Mouse (Mus musculus): ENCODE data around the gene Eef1akmt3. TPM values are rescaled to one million over a fixed set of nuclear protein-coding genes. Genes with fewer than 3 reads are reported as not detected.

Eef1akmt3 gene
- polyA plus RNA-seq, 1 experiment from 2014 or later = 0.27 TPM

DNA sequence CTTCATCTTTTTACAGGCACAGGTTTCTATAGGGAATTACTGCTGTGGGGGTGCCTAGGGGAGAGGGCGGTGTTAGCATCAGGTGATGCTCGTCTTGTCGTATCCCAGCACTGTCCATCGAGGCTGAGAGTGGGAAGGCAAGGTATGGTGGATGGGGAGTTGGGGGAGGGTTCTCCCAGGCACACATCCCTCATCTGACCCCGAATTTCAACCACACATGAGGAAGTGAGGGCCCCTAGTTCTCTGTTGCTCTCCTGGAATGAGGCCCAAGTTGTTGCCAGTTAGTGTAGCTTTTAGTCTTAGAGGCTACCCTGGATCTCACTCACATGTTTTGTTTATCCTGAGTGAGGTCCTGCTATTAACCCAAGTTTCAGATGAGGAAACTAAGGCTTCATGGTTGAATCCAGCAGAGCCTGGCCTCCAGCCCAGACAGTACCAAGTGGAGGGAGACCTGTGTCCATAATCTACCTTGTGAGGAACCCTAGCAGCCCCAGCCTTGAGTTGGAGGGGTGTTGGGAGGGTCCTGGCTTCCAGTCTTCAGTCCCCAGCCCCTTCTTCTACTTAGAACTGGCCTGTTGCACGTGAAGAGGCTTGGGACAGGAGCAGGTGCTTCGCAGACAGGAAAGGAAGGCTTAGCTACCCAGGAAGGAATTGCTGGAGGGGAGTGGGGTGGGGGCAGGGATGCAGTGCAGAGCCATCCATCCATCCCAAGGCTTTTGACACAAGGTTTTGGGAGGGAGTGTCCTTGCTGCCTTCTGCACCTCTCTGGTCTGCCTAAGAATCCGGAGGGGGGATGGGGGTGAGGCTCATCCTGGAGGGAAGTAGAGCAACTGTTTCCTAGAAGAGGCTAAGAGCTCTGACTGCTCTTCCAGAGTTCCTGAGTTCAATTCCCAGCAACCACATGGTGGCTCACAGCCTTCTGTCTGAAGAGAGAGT lies 53.9 kb downstream of the Eef1akmt3 start:
- Histone ChIP-seq H3K4me2 (replicated peaks; ENCODE audit: low read depth, low read length) (peak overlapping the region; percentile 23), H3K4me1 (ENCODE audit: insufficient read depth, low read depth, low read length) (peaks cover 68% of the 10 kb centered on the region), H3K27me3 (replicated peaks; ENCODE audit: insufficient read depth, low read length) (no peaks in the 10 kb centered on the region), H3K9ac (replicated peaks; ENCODE audit: low read depth) (no peak overlapping the region), H3K4me3 (ENCODE audit: low read depth, low read length) (no peak overlapping the region), H3K36me3 (ENCODE audit: insufficient read depth, low read length) (peaks cover 6% of the 10 kb centered on the region; the same call in 1 of the 2 replicates), H3K9me3 (ENCODE audit: low read length) (no peaks in the 10 kb centered on the region), H3K27ac (ENCODE audit: low read length) (peak overlapping the region; percentile 75)
- no peak for TF ChIP-seq EP300 (IDR thresholded peaks at IDR 0.05)
- DNase-seq (ENCODE audit: low spot score) (no peak), ATAC-seq (no peak)
- WGBS = 35% methylated on average over 8 of the region's 8 CpGs

DNA sequence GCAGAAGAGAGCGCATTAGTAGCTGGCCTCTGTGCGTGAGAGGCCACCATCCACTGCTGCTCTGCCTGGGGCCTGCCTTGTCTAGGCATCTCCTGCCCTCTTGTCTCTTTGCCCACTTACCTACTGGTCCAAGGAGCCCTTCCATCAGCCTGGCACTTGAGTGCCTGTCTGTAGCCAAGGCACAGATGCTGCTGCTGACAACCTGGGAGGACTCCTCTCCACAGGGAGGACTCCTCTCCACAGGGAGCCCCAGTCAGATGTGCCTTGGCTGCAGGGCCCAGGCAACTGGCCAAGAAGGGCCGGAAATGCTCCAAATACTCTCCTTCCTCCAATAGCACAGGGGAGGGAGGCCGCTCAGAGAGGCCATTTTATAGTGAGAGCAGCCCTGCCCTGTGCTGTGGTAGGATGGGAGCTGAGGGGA lies 54.8 kb downstream of the Eef1akmt3 start:
- DNase-seq (ENCODE audit: low spot score) (peak; percentile 91), ATAC-seq (peak; percentile 75)
- Histone ChIP-seq H3K4me3 (ENCODE audit: low read depth, low read length) (no peak overlapping the region), H3K27me3 (replicated peaks; ENCODE audit: insufficient read depth, low read length) (no peaks in the 10 kb centered on the region), H3K27ac (ENCODE audit: low read length) (peak overlapping the region; percentile 82), H3K9me3 (ENCODE audit: low read length) (no peaks in the 10 kb centered on the region), H3K9ac (replicated peaks; ENCODE audit: low read depth) (no peak overlapping the region), H3K4me1 (ENCODE audit: insufficient read depth, low read depth, low read length) (peaks cover 76% of the 10 kb centered on the region), H3K4me2 (replicated peaks; ENCODE audit: low read depth, low read length) (peak overlapping the region; percentile 23), H3K36me3 (ENCODE audit: insufficient read depth, low read length) (no peaks in the 10 kb centered on the region)
- TF ChIP-seq CTCF (IDR thresholded peaks at IDR 0.05) = no peak
- TF ChIP-seq EP300 (IDR thresholded peaks at IDR 0.05) = no peak
- 11% methylated on average over 4 of the region's 4 CpGs for WGBS

DNA sequence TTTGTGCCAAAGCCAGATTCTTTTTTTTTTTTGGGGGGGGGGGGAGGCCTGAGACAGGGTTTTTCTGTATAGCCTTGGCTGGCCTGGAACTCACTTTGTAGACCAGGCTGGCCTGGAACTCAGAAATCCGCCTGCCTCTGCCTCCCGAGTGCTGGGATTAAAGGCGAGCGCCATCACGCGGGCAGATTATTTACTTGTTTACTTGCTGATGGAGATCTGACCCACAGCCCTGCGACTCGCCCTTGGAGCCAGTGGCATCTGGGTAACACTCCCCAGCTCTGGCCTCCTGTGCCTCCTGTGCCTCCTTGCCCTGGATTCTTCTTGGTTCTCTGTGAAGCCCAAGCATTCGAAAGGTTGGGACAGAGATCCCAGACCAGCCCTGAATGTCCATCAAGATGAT lies 55.7 kb downstream of the Eef1akmt3 start:
- Histone ChIP-seq H3K4me2 (replicated peaks; ENCODE audit: low read depth, low read length) (peak overlapping the region; percentile 5; the same call in 1 of the 2 replicates), H3K4me1 (ENCODE audit: insufficient read depth, low read depth, low read length) (peaks cover 69% of the 10 kb centered on the region), H3K27ac (ENCODE audit: low read length) (peak overlapping the region; percentile 82), H3K9ac (replicated peaks; ENCODE audit: low read depth) (no peak overlapping the region; the same call in 1 of the 2 replicates), H3K27me3 (replicated peaks; ENCODE audit: insufficient read depth, low read length) (no peaks in the 10 kb centered on the region), H3K36me3 (ENCODE audit: insufficient read depth, low read length) (no peaks in the 10 kb centered on the region), H3K9me3 (ENCODE audit: low read length) (no peaks in the 10 kb centered on the region), H3K4me3 (ENCODE audit: low read depth, low read length) (no peak overlapping the region)
- DNase-seq (ENCODE audit: low spot score) (no peak), ATAC-seq (no peak)
- 78% methylated on average over 9 of the region's 9 CpGs for WGBS
- no peak for TF ChIP-seq CTCF (IDR thresholded peaks at IDR 0.05)

DNA sequence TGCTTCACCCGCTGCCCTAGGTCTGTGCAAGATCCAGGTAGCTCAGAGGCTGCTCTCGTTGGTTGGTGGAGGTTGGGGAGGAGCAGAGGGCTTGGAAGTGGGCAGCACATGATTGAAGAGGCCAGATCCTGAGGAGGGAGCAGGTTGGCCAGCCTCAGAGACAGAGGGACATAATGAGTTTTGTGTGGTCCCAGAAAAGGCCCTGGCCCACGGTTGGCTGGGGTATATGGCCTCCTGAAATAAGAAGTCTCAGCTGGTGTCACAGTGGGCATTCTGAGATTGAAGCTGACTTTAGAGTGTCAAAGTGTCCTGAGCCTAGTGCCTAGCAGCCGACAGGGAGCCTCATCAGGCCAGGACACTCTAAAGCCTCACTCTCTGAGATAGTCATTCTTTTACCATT lies 56.2 kb downstream of the Eef1akmt3 start:
- no peaks in the 10 kb centered on the region for H3K9me3 ChIP-seq (ENCODE audit: low read length)
- H3K4me1 ChIP-seq (ENCODE audit: insufficient read depth, low read depth, low read length) = peaks cover 68% of the 10 kb centered on the region
- peak overlapping the region; percentile 80 for H3K4me2 ChIP-seq (replicated peaks; ENCODE audit: low read depth, low read length)
- no peaks in the 10 kb centered on the region for H3K27me3 ChIP-seq (replicated peaks; ENCODE audit: insufficient read depth, low read length)
- peak overlapping the region; percentile 82 for H3K27ac ChIP-seq (ENCODE audit: low read length)
- WGBS = 56% methylated on average over 4 of the region's 4 CpGs
- ATAC-seq (no peak), DNase-seq (ENCODE audit: low spot score) (peak; percentile 4)
- H3K9ac ChIP-seq (replicated peaks; ENCODE audit: low read depth) = no peak overlapping the region
- no peak for TF ChIP-seq CTCF (IDR thresholded peaks at IDR 0.05)
- TF ChIP-seq EP300 (IDR thresholded peaks at IDR 0.05) = no peak
- H3K36me3 ChIP-seq (ENCODE audit: insufficient read depth, low read length) = no peaks in the 10 kb centered on the region
- no peak overlapping the region for H3K4me3 ChIP-seq (ENCODE audit: low read depth, low read length)

DNA sequence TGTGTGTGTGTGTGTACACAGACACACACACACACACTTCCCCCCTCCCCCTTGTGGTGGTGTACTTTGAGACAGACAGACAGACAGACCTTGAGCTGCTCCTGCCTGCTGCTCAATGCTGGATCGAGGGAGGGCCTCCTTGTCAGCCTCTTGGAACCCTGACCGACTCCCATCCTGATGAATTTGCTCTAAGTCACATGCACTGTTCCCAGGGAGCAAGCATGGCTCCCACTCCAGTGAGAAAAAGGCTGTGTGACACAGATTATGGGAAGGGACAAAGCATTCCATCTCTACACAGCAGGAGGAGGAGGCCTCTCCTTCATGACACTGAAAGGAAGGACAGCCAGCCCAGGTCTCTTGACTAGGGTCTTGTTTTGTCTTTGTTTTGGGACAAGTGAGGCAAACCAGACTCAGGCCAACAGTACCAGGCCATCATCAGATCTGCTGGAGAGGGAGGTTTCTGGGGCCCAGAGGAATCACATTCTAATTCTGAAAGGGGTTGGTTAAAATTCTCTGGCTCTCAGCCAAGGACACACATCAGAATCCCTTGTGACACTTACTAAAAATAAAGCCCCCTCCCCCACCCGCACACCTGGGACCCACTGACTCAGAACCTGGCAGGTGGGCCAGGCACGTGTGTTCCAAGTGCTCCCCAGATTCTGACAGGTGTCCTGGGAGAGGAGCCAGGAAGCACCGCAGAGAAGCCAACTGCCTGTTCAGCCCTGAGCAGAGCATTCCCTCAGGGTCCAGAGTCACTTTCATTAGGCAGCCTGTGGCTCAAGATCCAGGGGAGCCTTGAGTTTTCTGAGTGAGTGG lies 56.9 kb downstream of the Eef1akmt3 start:
- H3K4me1 ChIP-seq (ENCODE audit: insufficient read depth, low read depth, low read length) = peaks cover 68% of the 10 kb centered on the region
- H3K4me3 ChIP-seq (ENCODE audit: low read depth, low read length) = 0 out of 2 replicates have a peak overlapping the region, but pooled peaks have one; percentile 5
- ATAC-seq (no peak), DNase-seq (ENCODE audit: low spot score) (peak; percentile 12)
- H3K36me3 ChIP-seq (ENCODE audit: insufficient read depth, low read length) = no peaks in the 10 kb centered on the region
- no peak overlapping the region for H3K9ac ChIP-seq (replicated peaks; ENCODE audit: low read depth)
- H3K4me2 ChIP-seq (replicated peaks; ENCODE audit: low read depth, low read length) = peak overlapping the region; percentile 80
- H3K9me3 ChIP-seq (ENCODE audit: low read length) = no peaks in the 10 kb centered on the region
- H3K27ac ChIP-seq (ENCODE audit: low read length) = peak overlapping the region; percentile 82
- WGBS = 11% methylated on average over 5 of the region's 5 CpGs
- TF ChIP-seq CTCF (IDR thresholded peaks at IDR 0.05) = no peak
- no peak for TF ChIP-seq EP300 (IDR thresholded peaks at IDR 0.05)
- no peaks in the 10 kb centered on the region for H3K27me3 ChIP-seq (replicated peaks; ENCODE audit: insufficient read depth, low read length)

DNA sequence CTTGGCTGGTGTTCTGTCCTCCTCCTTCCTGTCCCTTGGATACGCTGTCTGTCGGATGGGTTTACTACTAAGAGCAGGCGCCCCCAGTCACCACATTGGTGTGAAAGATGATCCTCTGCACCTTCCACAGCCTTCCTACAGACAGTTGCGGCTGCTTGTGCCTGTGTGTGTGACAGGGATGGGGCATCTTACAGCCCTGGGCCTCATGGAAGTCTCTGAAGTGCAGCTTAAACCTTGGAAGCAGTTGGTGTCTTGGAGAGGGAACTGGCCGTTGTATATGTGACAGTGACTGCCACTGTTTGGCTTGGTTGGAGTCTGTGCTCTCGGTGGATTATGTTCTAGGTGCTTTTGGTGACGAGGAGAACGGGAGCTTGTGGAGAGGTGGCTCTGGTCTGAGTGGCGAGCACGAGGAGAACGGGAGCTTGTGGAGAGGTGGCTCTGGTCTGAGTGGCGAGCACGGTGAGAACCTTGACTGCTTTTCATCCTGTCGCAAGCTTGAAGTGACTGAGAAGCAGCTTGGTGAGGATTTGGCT lies 58.1 kb downstream of the Eef1akmt3 start:
- H3K36me3 ChIP-seq (ENCODE audit: insufficient read depth, low read length) = no peaks in the 10 kb centered on the region
- H3K9me3 ChIP-seq (ENCODE audit: low read length) = no peaks in the 10 kb centered on the region
- WGBS = 16% methylated on average over 14 of the region's 14 CpGs
- H3K4me1 ChIP-seq (ENCODE audit: insufficient read depth, low read depth, low read length) = peaks cover 62% of the 10 kb centered on the region
- peak overlapping the region; percentile 39; the same call in 1 of the 2 replicates for H3K9ac ChIP-seq (replicated peaks; ENCODE audit: low read depth)
- peak overlapping the region; percentile 82 for H3K27ac ChIP-seq (ENCODE audit: low read length)
- peak overlapping the region; percentile 80 for H3K4me2 ChIP-seq (replicated peaks; ENCODE audit: low read depth, low read length)
- H3K4me3 ChIP-seq (ENCODE audit: low read depth, low read length) = peak overlapping the region; percentile 98
- no peak for ATAC-seq
- no peaks in the 10 kb centered on the region for H3K27me3 ChIP-seq (replicated peaks; ENCODE audit: insufficient read depth, low read length)
- DNase-seq (ENCODE audit: low spot score) = no peak
- TF ChIP-seq EP300 (IDR thresholded peaks at IDR 0.05) (no peak), CTCF (IDR thresholded peaks at IDR 0.05) (no peak)
